In genomic region chr5:128090578-128090977, GRCm38 (mm10) we compare ENCODE assay signal across 13 mouse cellular contexts.
"Had no signal": no experiment of that assay in that cellular context is flagged by ENCODE, and none has a peak within 500 bp of the region (broad histone marks: within the 10 kb centered on the region; RNA-seq: fewer than 3 reads in every experiment).

No protein-coding gene starts in this region.

- ATAC-seq: lung, postnatal 0 days had no signal

- H3K27me3 ChIP-seq: liver, embryonic 15.5 days; neural tube, embryonic 15.5 days had no signal

- DNase-seq: kidney, adult 18-20 months; kidney, postnatal 10 days; kidney, postnatal 4 days; lung, adult 2 months; lung, postnatal 36 days; midbrain, embryonic 14.5 days; right cerebral cortex, postnatal 4 days; spleen, adult 18-20 months; thymus, adult 2 months; thymus, postnatal 25 days had no signal
